Mouse (Mus musculus) liver, adult 2 months (tissue): Measurements from ENCODE around the gene Ctu1. TPM values are rescaled to one million over a fixed set of nuclear protein-coding genes. Genes with fewer than 3 reads are reported as not detected.

Source experiments
- DNase-seq: peaks from one replicate; pipeline ENCODE4 v3.0.0-alpha.2; 2011; ENCODE audit warnings: low read depth, low spot score; ENCODE audit errors: extremely low read depth
- H3K27ac ChIP-seq: fragments of 200-500 bp; replicated peaks from 2 replicates; pipeline ENCODE4 v1.5.1; 2012; ENCODE audit warnings: low read depth, mild to moderate bottlenecking, control low read depth, inconsistent platforms, low read length; ENCODE audit not compliant: insufficient read depth
- H3K27me3 ChIP-seq: fragments of 200-500 bp; 2 replicates; pipeline ENCODE4 v1.6.1; 2012; ENCODE audit warnings: mild to moderate bottlenecking, moderate library complexity, low read length, inconsistent platforms; ENCODE audit not compliant: control insufficient read depth, insufficient read depth
- H3K36me3 ChIP-seq: fragments of 200-500 bp; 2 replicates; pipeline ENCODE4 v1.6.1; 2012; ENCODE audit warnings: low read length, inconsistent platforms; ENCODE audit not compliant: control insufficient read depth, insufficient read depth
- H3K4me1 ChIP-seq: fragments of 200-500 bp; 2 replicates; pipeline ENCODE4 v1.6.1; 2011; ENCODE audit warnings: low read length; ENCODE audit not compliant: control insufficient read depth, insufficient read depth
- H3K4me3 ChIP-seq: fragments of 200-500 bp; 2 replicates; pipeline ENCODE4 v1.5.1; 2011; ENCODE audit warnings: low read depth, mild to moderate bottlenecking, control low read depth, low read length, moderate library complexity; ENCODE audit not compliant: insufficient read depth
- H3K79me2 ChIP-seq: fragments of 200-500 bp; 2 replicates; pipeline ENCODE4 v1.6.1; 2012; ENCODE audit warnings: inconsistent platforms, mild to moderate bottlenecking, low read length, moderate library complexity; ENCODE audit not compliant: control insufficient read depth, insufficient read depth
- H3K9ac ChIP-seq: fragments of 200-500 bp; 2 replicates; pipeline ENCODE4 v1.6.1; 2012; ENCODE audit warnings: low read depth, mild to moderate bottlenecking, control low read depth, inconsistent platforms, low read length
- CTCF ChIP-seq: fragments of 200-500 bp; IDR thresholded peaks from 2 replicates; pipeline ENCODE4 v1.5.1; 2011; ENCODE audit warnings: low read depth, low read length, control low read depth
- POLR2A ChIP-seq: fragments of 200-500 bp; IDR thresholded peaks from 2 replicates; pipeline ENCODE4 v1.6.1; 2011; ENCODE audit warnings: low read length, control low read depth; ENCODE audit not compliant: insufficient read depth; ENCODE audit errors: extremely low read depth
- WGBS: fragments of 180-500 bp; shearing (Covaris S2); methylation state at CpG from one replicate; pipeline ENCODE4 v1.1.7; 2018; 5-methylcytosine and 5-hydroxymethylcytosine counted together
- polyA plus RNA-seq: library from polyadenylated mRNA; depleted of rRNA; stranded (reverse); fragments of >200 nt; gene quantifications from 2 replicates; pipeline ENCODE4 v1.2.3, GENCODE M21; 2012
- total RNA-seq: library from RNA; depleted of rRNA; stranded (reverse); fragments of >200 nt; gene quantifications from 2 replicates; pipeline ENCODE4 v1.2.3, GENCODE M21; 2014

Gene Ctu1
- total and polyA plus RNA-seq, 2 experiments = 2.4 to 5.8 TPM

DNA sequence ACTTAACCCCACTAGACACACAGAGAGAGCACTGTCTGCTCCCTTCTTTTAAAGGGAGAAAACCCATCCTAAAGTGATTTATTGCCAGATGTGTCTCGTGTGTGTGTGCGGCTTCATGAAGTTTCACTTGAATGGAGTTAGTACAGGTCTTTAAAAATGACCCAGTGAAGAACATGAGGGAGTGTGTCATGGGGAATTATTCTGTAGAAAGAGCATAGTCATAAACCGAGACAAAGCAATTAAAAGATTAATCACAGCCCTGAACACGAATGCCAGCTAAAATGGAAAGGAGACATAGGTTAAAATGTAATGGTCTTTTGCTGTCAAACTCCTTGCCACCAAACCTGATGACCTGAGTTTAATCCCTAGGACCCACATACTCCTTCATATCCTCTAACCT, 37.9 kb upstream of the Ctu1 start:
- TF ChIP-seq POLR2A = no peak
- TF ChIP-seq CTCF = no peak

DNA sequence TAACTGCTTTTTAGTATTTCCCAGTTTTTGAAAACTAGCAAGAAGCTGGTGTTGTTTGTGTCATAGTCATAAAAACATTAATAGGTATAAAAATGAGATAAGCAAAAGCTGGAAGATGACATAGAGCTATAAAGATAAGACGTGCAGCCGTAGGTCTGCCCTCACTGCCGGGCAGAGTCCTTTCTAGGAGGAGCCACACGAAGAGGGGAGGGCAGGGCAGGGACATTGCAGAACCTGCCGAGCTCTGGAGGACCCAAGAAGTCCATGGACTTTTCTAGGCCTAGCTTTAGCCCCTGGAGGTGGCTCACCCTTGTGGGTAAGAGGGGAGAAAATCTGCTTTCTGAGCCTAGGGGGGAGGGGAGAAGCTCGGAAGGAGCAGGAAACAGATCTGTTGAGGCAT, 37.3 kb upstream of the Ctu1 start, which contains the start of gene Ceacam18:
TSS of gene Ceacam18 (plus strand) at position 208 of the 400 bp plus-strand sequence.
- no peak for DNase-seq
- H3K27me3 ChIP-seq = no peaks in the 10 kb centered on the region; the same call in 1 of the 2 replicates
- TF ChIP-seq POLR2A (no peak), CTCF (no peak)
- H3K36me3 ChIP-seq = no peaks in the 10 kb centered on the region
- no peak within 1 kb of the TSS for H3K9ac ChIP-seq
- H3K4me3 ChIP-seq = no peak within 1 kb of the TSS
- no peaks in the 10 kb centered on the region for H3K79me2 ChIP-seq
- H3K4me1 ChIP-seq = no peaks in the 10 kb centered on the region
- 46% methylated on average over 6 of the region's 6 CpGs for WGBS
- no peak within 1 kb of the TSS for H3K27ac ChIP-seq

More for the DNA sequence above, 37.9 kb upstream of the Ctu1 start:
- no peaks in the 10 kb centered on the region; the same call in 1 of the 2 replicates for H3K27me3 ChIP-seq
- no peak overlapping the region for H3K4me3 ChIP-seq
- no peak overlapping the region for H3K9ac ChIP-seq
- no peak for DNase-seq
- 77% methylated on average over 4 of the region's 4 CpGs for WGBS
- H3K36me3 ChIP-seq = no peaks in the 10 kb centered on the region
- H3K79me2 ChIP-seq = no peaks in the 10 kb centered on the region
- no peak overlapping the region for H3K27ac ChIP-seq
- no peaks in the 10 kb centered on the region for H3K4me1 ChIP-seq

DNA sequence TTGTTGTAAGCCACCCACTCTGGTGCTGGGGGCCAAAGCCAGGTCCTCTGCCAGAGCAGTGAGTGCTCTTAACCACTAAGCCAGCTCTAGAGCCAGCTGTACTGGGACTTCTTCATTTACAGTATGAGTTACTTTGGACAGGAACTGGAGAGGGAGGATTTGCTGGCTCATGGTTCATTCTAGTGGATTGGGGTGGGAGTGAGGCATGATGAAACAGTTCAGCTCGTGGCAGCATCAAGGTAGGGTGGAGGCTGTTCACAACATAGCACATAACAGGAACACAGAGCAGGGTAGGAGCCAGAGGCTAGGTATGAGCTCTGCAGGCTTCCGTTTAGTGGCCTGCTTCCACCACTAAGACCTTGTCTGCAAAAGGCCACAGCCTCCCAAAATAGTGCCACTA, 35.6 kb upstream of the Ctu1 start:
- no peak overlapping the region for H3K4me3 ChIP-seq
- no peaks in the 10 kb centered on the region; the same call in 1 of the 2 replicates for H3K27me3 ChIP-seq
- WGBS = 58% methylated on average over 2 of the region's 2 CpGs
- no peaks in the 10 kb centered on the region for H3K36me3 ChIP-seq
- no peaks in the 10 kb centered on the region for H3K79me2 ChIP-seq
- H3K4me1 ChIP-seq = no peaks in the 10 kb centered on the region
- TF ChIP-seq POLR2A (no peak), CTCF (no peak)
- no peak overlapping the region for H3K9ac ChIP-seq
- no peak for DNase-seq
- no peak overlapping the region for H3K27ac ChIP-seq

DNA sequence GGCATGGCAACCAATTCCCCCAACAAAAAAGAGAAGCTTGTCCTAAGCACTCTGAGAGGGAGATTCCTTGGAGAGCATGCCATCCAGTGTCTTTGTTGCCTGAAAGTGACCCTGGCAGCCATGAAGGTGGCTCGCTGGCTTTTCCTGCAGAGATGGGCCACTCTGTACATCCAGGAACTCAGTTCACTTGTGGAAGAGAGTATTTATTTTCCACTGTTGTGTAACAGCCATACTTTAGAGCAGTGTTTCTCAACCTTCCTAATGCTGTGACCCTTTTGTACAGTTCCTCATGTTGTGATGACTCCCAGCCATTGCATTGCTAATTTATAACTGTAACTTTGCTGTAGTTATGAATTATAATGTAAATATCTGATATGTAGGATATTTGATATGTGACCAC, 34.7 kb upstream of the Ctu1 start:
- DNase-seq = no peak
- H3K36me3 ChIP-seq = no peaks in the 10 kb centered on the region
- TF ChIP-seq POLR2A (no peak), CTCF (no peak)
- no peak overlapping the region for H3K27ac ChIP-seq
- H3K27me3 ChIP-seq = no peaks in the 10 kb centered on the region; the same call in 1 of the 2 replicates
- no peaks in the 10 kb centered on the region for H3K79me2 ChIP-seq
- H3K4me3 ChIP-seq = no peak overlapping the region
- WGBS = 74% methylated on average over 1 of the region's 1 CpGs
- no peak overlapping the region for H3K9ac ChIP-seq
- H3K4me1 ChIP-seq = no peaks in the 10 kb centered on the region

DNA sequence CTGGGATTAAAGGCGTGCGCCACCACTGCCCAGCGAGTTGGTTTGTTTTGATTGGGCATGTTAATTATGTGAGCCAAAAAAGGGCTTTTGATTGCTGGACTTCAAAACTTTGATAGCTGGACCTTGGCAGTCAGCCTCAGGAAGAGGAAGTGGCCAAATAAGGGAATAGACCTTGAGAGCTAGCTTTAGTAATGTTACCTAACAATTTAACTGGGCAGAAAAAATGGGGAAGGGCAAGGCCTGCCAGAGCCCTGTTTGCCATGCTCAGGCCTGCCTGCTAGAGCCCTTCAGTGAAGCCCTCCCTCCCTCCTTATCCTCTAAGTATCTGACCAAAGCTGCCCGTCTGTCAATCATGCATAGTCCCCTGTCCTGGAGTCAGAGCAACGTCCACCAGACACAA, 29.2 kb upstream of the Ctu1 start:
- peak; percentile 63 for DNase-seq

DNA sequence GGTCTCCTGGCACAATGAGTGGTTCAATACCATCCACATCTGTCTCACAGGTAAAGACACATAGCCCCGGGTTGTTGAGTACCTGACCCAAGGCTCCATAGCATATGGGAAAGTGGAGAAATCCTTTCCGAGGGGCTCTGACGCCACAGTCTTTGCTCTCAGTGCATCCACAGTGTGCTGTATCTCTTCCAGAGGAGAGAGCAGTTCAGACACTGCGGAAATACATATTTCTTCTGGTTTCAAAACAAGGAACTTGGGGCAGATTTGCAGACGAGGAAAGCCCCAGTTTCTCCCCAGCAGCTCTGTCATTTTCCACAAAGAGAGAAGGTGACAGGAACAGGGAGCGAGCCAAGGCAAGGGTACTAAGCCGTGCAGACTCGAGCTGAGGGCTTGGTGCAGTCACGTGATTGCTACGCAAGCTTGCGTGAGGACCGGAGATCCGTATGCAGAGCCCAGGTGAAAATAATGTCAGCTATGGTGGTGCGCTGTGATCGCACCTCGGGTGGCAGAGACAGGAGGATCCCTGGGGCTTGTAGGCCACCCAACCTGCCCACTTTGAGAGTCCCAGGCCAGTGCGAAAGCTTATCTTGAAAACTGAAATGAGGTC, 28.7 kb upstream of the Ctu1 start:
- H3K27me3 ChIP-seq = no peaks in the 10 kb centered on the region

More for the DNA sequence above, 29.2 kb upstream of the Ctu1 start:
- WGBS = 50% methylated on average over 5 of the region's 5 CpGs
- no peaks in the 10 kb centered on the region for H3K36me3 ChIP-seq
- no peak overlapping the region for H3K9ac ChIP-seq
- H3K4me1 ChIP-seq = no peaks in the 10 kb centered on the region
- TF ChIP-seq CTCF (no peak), POLR2A (no peak)
- no peaks in the 10 kb centered on the region for H3K79me2 ChIP-seq
- no peak overlapping the region for H3K4me3 ChIP-seq
- no peaks in the 10 kb centered on the region; the same call in 1 of the 2 replicates for H3K27me3 ChIP-seq
- H3K27ac ChIP-seq = peak overlapping the region; percentile 7; the same call in 1 of the 2 replicates

More for the DNA sequence above, 28.7 kb upstream of the Ctu1 start:
- whole genome bisulfite sequencing = 79% methylated on average over 17 of the region's 17 CpGs
- H3K79me2 ChIP-seq = no peaks in the 10 kb centered on the region
- H3K27ac ChIP-seq = peak overlapping the region; percentile 7; the same call in 1 of the 2 replicates
- peak; percentile 23 for DNase-seq
- H3K4me3 ChIP-seq = no peak overlapping the region
- H3K4me1 ChIP-seq = no peaks in the 10 kb centered on the region
- no peak overlapping the region for H3K9ac ChIP-seq
- TF ChIP-seq CTCF = no peak
- TF ChIP-seq POLR2A = no peak
- no peaks in the 10 kb centered on the region for H3K36me3 ChIP-seq
